Mouse (Mus musculus) lung, adult 2 months (tissue): ENCODE measurements around the gene Psen1.

Experiments
- CTCF ChIP-seq: fragments of 200-500 bp; IDR thresholded peaks from 2 replicates; pipeline ENCODE4 v1.5.1; 2011; ENCODE audit warnings: mild to moderate bottlenecking, low read length, control low read depth; ENCODE audit not compliant: insufficient read depth
- POLR2A ChIP-seq: fragments of 200-500 bp; IDR thresholded peaks from 2 replicates; pipeline ENCODE4 v1.6.1; 2011; ENCODE audit warnings: low read depth, mild to moderate bottlenecking, control low read depth, low read length, borderline replicate concordance; ENCODE audit errors: extremely low read depth

- TF ChIP-seq POLR2A (no peak), CTCF (no peak)
These were observed 93.3 kb downstream of the Psen1 start for GRCm38 (mm10) chr12:83781204-83781603.
